Mouse (Mus musculus) testis, adult 2 months (tissue): ENCODE measurements around the gene Smg9. TPM values are rescaled to one million over a fixed set of nuclear protein-coding genes. Genes with fewer than 3 reads are reported as not detected.

ENCODE experiments used
- H3K27ac ChIP-seq: fragments of 200-500 bp; 2 replicates; pipeline ENCODE4 v1.5.1; 2012; ENCODE audit warnings: low read depth, low read length; ENCODE audit not compliant: control insufficient read depth, insufficient read depth
- H3K27me3 ChIP-seq: fragments of 200-500 bp; 2 replicates; pipeline ENCODE4 v1.6.1; 2012; ENCODE audit warnings: mild to moderate bottlenecking, low read length, moderate library complexity; ENCODE audit not compliant: control insufficient read depth, insufficient read depth
- H3K36me3 ChIP-seq: fragments of 200-500 bp; 2 replicates; pipeline ENCODE4 v1.6.1; 2012; ENCODE audit warnings: mild to moderate bottlenecking, low read length; ENCODE audit not compliant: control insufficient read depth, insufficient read depth
- H3K4me1 ChIP-seq: fragments of 200-500 bp; 2 replicates; pipeline ENCODE4 v1.6.1; 2012; ENCODE audit warnings: low read length; ENCODE audit not compliant: control insufficient read depth, insufficient read depth
- H3K4me3 ChIP-seq: fragments of 200-500 bp; 2 replicates; pipeline ENCODE4 v1.5.1; 2012; ENCODE audit warnings: low read depth, mild to moderate bottlenecking, low read length, moderate library complexity, mixed read lengths; ENCODE audit not compliant: control insufficient read depth
- CTCF ChIP-seq: fragments of 200-500 bp; IDR thresholded peaks from 2 replicates; pipeline ENCODE4 v1.5.1; 2012; ENCODE audit warnings: low read depth, mild to moderate bottlenecking, inconsistent platforms, low read length, moderate library complexity; ENCODE audit not compliant: control insufficient read depth, insufficient read depth, insufficient replicate concordance
- POLR2A ChIP-seq: fragments of 200-500 bp; IDR thresholded peaks from 2 replicates; pipeline ENCODE4 v1.6.1; 2012; ENCODE audit warnings: low read depth, mild to moderate bottlenecking, inconsistent platforms, low read length, moderate library complexity; ENCODE audit not compliant: control insufficient read depth
- polyA plus RNA-seq: library from polyadenylated mRNA; depleted of rRNA; stranded (reverse); fragments of >200 nt; gene quantifications from 2 replicates; pipeline ENCODE4 v1.2.3, GENCODE M21; 2012

The Smg9 gene
- polyA plus RNA-seq, 1 experiment, result 151 TPM

- H3K4me1 ChIP-seq, result peaks cover 12% of the 10 kb centered on the region
- no peaks in the 10 kb centered on the region for H3K36me3 ChIP-seq
- TF ChIP-seq POLR2A (no peak), CTCF (no peak)
- H3K4me3 ChIP-seq, result no peak overlapping the region
- H3K27me3 ChIP-seq, result no peaks in the 10 kb centered on the region
- no peak overlapping the region for H3K27ac ChIP-seq
Observed at GRCm38 (mm10) chr7:24378049-24378701, 21.2 kb upstream of the Smg9 start.

DNA sequence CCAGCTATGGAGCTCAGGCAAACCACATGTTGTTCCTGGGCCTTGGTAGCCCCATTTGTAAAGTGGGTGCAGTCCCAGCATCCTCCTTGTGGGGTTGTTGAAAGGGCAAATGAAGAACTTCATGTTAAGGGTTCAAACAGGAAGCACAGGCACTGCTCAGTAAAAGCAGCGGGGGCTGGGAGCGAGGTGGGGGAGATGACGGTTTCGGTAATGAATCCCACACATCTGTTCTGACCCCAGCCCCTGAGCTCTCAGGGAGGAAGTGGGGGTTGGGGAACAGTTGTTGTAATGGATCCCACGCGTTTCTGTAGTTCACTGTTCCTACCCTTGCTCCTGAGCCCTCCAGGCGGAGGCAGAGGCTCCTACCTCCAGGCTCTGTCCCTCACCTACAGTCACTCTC is 19.5 kb upstream of the Smg9 start:
- no peak for TF ChIP-seq CTCF
- no peak for TF ChIP-seq POLR2A
- H3K27ac ChIP-seq, result no peak overlapping the region
- no peak overlapping the region for H3K4me3 ChIP-seq

GRCm38 (mm10) chr7:24380370-24380769 is 19.0 kb upstream of the Smg9 start:
- Histone ChIP-seq H3K27ac (no peak overlapping the region), H3K4me3 (no peak overlapping the region), H3K27me3 (no peaks in the 10 kb centered on the region), H3K36me3 (no peaks in the 10 kb centered on the region), H3K4me1 (peaks cover 12% of the 10 kb centered on the region)
- TF ChIP-seq POLR2A (no peak), CTCF (no peak)

More for the DNA sequence above, 19.5 kb upstream of the Smg9 start:
- Histone ChIP-seq H3K27me3 (no peaks in the 10 kb centered on the region), H3K4me1 (peaks cover 12% of the 10 kb centered on the region), H3K36me3 (no peaks in the 10 kb centered on the region)

GRCm38 (mm10) chr7:24382730-24383372 is 16.6 kb upstream of the Smg9 start:
- Histone ChIP-seq H3K36me3 (no peaks in the 10 kb centered on the region), H3K4me1 (peaks cover 7% of the 10 kb centered on the region), H3K27ac (no peak overlapping the region), H3K27me3 (no peaks in the 10 kb centered on the region), H3K4me3 (no peak overlapping the region)
- TF ChIP-seq CTCF (no peak), POLR2A (no peak)

DNA sequence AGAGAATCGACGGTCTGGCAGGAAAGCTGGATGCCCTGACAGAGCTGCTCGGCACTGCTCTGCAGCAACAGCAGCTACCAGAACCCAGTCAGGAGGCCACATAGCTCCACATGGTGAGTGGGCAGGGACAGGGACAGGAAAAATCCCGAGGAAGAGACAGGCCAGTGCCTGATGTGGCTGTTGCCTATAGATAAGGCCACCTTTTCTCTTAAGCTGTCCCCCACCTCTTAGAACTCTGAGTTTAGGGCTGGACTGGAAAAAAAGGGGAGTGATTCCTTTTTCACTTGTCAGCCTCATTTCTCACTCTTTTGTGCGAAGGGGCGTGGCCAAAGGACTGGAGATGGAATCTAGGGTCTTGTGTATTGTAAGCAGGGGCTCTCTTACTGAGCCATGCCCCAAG is 15.3 kb upstream of the Smg9 start:
- Histone ChIP-seq H3K4me3 (no peak overlapping the region), H3K36me3 (no peaks in the 10 kb centered on the region), H3K27me3 (no peaks in the 10 kb centered on the region), H3K4me1 (peaks cover 5% of the 10 kb centered on the region), H3K27ac (no peak overlapping the region)
- TF ChIP-seq CTCF (no peak), POLR2A (no peak)

DNA sequence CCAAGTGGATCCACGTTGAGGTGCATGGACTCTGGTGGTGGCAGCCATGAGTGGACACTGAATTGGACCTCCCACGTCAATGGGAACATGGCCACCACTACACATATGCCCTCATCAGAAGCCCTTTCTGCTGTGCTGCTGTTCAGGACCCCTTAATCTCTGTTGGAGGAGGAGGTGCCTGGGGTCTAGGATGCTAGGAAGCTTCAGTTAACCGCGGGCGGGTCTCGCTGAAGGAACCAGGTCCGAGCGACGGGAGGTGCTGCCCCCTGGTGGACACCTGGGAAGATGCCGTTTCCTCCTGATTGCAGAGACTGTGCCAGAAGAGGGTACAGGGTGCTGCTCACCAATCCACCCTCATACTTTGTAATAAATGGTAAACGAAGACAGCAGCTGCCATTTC is 14.6 kb upstream of the Smg9 start:
- Histone ChIP-seq H3K27ac (no peak overlapping the region), H3K36me3 (no peaks in the 10 kb centered on the region), H3K4me1 (peaks cover 8% of the 10 kb centered on the region), H3K27me3 (no peaks in the 10 kb centered on the region), H3K4me3 (no peak overlapping the region)
- TF ChIP-seq POLR2A, result no peak
- TF ChIP-seq CTCF, result peak; percentile 93

GRCm38 (mm10) chr7:24387059-24387556 is 12.3 kb upstream of the Smg9 start:
- Histone ChIP-seq H3K27me3 (no peaks in the 10 kb centered on the region), H3K4me1 (peaks cover 12% of the 10 kb centered on the region), H3K27ac (no peak overlapping the region), H3K36me3 (no peaks in the 10 kb centered on the region), H3K4me3 (no peak overlapping the region)
- TF ChIP-seq POLR2A (no peak), CTCF (no peak)
